Mouse (Mus musculus) frontal cortex, postnatal 10 days (tissue): ENCODE data around the gene Endov.

Source experiments
- DNase-seq, 2 experiments: peaks; one replicate each; pipeline ENCODE4 v3.0.0; 2022; ENCODE audit warnings: low spot score in 2 of 2, mixed read lengths in 1 of 2

The Endov gene

GRCm38 (mm10) chr11:119545741-119546495, 54.8 kb downstream of the Endov start:
- no peak for DNase-seq

- no peak for DNase-seq
Measured at GRCm38 (mm10) chr11:119546496-119547182, 55.5 kb downstream of the Endov start.

DNA sequence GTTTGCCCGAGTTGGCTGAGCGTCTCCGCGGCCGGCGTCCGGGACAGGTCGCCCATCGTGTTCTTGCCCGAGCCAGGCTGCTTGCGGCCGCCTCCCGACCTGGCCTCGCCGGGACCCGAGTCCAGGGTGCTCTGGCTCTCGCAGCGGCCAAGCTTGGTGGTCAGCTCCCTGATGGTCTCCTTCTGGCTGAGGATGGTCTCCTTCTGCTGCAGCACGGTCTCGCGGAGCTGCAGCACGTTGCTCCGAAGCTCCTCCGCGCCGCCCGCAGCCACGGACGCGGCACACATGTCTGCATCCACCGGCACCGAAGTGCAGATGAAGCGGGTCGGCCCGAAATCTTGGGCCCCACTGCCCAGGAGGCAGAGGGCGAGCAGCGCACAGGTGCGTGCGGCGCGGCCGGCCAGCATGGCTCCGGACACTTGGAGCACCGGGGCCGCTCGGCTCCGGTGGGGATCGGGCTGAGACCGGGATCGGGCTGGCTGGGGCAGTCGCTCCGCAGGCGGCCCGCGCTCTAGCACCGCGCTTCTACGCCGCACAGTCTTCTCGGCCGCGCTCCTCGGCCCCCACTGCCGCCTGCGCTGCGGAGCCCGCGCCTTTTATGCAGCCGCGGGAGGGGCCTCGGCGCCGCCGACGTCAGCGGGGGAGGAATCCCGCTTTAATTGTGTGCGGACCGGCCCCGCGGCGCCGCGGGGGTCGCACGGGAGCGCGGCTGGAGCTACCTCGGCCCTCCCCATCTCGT, 56.2 kb downstream of the Endov start, which contains the start of gene Nptx1:
Gene Nptx1, minus strand, starts transcription at position 571 of the 739 bp plus-strand sequence.
- DNase-seq = peak in 1 of 2 experiments; percentile 68

DNA sequence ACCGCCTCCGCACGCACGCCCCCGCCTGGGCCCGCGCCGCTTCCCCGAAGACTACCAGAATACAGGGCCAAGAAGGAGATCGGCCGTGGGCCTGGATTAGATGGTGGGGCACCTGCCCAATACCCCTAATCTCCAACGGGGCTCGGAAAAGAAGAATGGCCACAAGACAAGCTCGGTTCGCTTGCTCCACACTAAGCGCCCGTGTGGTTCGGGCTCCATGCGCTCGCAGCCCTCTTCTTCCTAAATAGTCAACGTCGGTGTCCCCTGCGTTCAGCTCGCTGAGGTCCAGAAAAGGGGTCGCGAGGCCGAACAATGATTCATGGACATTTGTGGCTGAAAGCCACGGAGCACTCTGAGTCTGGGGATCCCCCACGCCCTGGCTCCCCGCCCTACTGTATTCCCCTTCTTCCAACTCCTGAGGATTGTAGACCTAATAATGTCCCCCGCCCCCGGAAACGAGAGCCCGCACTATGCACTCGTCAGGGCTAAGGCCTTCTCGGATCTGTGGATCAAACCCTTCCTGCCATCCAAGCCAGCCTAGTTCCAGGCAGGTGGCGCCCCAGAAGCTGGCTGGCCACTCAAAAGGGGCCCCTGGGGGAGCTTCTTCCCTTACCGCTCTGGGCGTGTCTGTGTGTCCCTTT, 56.9 kb downstream of the Endov start:
- no peak for DNase-seq

- no peak for DNase-seq
Measured at GRCm38 (mm10) chr11:119548741-119549370, 57.7 kb downstream of the Endov start.

DNA sequence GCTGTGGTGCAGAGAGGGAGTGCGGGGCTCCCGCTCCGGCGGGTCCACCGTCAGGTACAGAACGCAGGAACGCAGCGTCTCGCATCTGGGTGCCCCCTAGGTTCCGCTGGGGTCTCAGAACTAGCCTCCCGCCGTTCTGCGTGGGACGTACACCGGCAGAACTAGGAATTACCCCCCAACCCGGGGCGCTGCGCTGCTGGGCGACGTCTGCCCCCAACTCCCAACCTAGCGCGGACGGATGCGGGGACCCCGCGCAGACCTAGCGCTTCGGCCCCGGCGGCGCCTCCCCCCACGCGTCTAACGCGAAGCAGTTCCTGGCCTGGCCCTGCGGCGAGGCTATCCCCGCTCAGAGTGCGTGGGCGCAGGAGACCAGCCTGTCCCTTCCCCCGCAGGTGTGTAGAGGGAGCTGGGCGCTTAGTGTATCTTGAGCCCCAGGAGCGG, 58.2 kb downstream of the Endov start:
- no peak for DNase-seq

GRCm38 (mm10) chr11:119550546-119551335, 59.6 kb downstream of the Endov start:
- no peak for DNase-seq

- no peak for DNase-seq
Measured at GRCm38 (mm10) chr11:119551468-119551867, 60.3 kb downstream of the Endov start.

DNA sequence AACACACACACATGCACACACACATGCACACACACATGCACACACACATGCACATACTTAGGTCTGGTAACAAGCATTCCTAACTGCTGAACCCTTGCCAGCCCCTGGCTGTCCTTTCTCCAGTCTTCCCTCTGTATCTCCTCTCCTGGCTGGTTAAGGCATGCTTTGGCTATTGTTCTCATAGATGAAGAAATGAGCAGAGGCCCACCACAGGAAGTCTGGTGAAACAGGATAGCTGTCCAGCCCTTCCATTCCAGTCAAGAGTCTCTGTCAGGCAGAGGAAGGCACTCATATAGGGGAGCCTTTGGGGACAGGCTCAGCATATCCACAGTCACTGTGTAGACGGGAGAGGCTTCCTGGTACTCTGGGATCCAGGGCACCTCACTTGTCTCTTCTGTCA, 61.2 kb downstream of the Endov start:
- DNase-seq = no peak

GRCm38 (mm10) chr11:119552902-119553802, 62.0 kb downstream of the Endov start:
- no peak for DNase-seq

DNA sequence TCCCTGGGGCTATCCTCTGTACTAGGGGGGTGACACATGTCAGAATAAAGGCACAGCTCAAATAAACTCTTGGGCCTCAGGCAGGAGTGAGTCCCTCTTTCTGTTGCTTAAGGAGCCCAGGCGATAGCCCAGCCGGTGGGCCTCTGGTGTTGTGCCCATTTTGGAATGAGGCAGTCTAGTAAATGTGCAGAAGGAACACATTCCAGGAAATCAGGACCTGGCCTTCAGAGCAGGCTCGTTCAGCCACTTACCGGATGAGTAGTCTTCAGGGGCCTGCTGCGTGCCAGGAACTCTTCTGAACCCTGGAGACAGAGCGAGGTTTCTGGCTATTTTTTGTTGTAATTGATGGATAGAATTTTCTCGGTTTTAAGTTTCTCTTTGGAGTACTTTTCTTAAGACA, 63.6 kb downstream of the Endov start:
- DNase-seq = no peak

- DNase-seq = no peak
Measured at GRCm38 (mm10) chr11:119555170-119555569, 64.0 kb downstream of the Endov start.

GRCm38 (mm10) chr11:119557940-119558869, 67.1 kb downstream of the Endov start:
- DNase-seq = no peak

DNA sequence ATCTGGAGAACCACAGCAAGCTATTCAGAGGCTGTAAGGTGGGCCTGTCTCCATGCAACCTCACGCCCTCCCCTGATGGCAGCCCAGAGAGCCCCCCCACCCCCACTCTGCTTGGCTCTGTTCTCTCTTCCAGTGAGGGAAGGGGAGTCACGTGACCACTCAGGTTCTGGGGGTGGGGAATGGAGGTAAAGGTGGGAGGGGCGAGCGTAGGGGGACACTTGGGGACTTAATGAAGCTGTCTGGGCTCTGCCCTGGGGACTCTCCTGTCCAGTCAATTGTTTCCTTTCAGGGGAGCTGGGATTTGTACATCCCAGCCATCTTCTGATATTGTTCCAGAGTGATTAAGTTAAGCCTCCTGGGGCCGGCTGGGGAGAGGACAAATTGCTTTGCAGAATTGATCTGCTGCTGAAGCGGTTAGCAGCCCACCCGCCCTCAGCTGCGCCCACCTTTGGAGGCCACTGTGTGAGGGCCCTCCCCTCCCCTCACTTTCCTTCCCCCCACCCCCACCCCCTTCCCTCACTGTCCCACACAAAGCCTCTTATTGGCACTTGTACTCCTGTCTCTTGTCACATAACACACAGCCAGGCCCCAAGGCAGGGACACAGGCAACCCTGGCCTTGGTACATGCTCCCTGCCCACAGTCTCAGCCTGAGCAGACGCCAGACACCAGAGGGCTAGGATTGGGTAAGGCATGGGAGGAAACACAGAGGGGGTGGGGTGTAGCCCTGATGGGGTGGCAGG, 67.9 kb downstream of the Endov start:
- DNase-seq = no peak
